8 mouse cellular contexts compared by ENCODE assay signal in the genomic region with DNA sequence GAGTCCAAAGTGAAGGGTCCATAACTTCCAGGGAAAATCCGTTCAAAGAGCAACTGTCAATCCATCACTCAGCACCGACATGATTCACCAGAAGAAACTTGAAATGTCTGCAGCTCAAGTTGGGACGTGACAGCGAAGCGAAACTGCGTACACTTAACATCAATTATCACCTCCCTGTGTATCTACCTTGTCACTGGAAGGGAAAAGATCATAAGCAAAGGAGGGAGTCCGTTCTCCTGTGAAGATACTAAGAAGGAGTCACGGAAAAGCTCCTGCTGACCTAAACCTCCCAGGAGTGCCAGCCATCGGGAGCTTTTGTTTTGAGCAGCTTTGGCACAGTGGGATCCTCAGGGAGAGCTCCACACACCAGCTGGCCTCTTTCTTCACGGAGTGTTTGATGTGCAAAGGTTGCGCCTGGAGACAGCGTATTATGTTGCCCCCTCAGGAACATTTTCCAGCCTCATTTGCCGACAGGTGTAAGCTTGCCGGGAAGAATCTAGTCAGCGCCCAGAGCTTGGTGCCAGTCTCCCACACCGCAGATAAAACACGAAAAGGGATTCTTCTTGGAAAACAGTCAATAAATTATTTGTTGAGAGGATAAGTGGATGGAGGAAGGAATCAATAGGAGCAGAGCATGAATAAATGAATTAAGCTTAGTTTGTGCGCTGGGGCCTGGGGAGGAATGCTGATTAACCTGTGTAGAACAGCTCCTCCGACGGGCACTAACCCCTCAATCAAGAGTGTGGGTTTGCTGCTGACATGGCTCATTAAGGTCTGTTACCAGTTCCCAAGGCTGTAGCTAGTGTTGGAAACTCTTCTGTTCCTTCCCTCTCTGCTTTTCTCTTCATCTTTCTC.
DNase-seq lines count a peak whose midpoint lies in the region; ATAC-seq and TF ChIP-seq lines count a peak whose summit lies in the region.

No protein-coding gene starts in this region.

- no peak for TF ChIP-seq CTCF in kidney, adult 2 months (conservative IDR thresholded peaks at IDR 0.05; ENCODE audit: insufficient read depth, insufficient read length, low read depth, low read length)

- no peak overlapping the region for H3K9ac ChIP-seq in kidney, embryonic 16.5 days (replicated peaks; ENCODE audit: low read length)
- peak overlapping the region; percentile 50 for H3K9ac ChIP-seq in hindbrain, embryonic 16.5 days (ENCODE audit: low read depth, low read length)
- no peak overlapping the region for H3K9ac ChIP-seq in neural tube, embryonic 11.5 days (ENCODE audit: low read length)

- H3K9me3 ChIP-seq in kidney, embryonic 16.5 days (ENCODE audit: low read length): no peaks in the 10 kb centered on the region
- peaks cover 2% of the 10 kb centered on the region; the same call in 1 of the 2 replicates for H3K9me3 ChIP-seq in hindbrain, embryonic 16.5 days (ENCODE audit: control insufficient read depth, low read length)
- no peaks in the 10 kb centered on the region for H3K9me3 ChIP-seq in neural tube, embryonic 11.5 days (ENCODE audit: control insufficient read depth, low read length)

- no peak for ATAC-seq in kidney, embryonic 16.5 days (ENCODE audit: low FRiP score, low TSS enrichment)
- ATAC-seq in hindbrain, embryonic 16.5 days: peak; percentile 79
- ATAC-seq in neural tube, embryonic 11.5 days (ENCODE audit: insufficient read depth, low FRiP score, low TSS enrichment): peak; percentile 77

- DNase-seq in kidney, adult 2 months: no peak
- DNase-seq in embryo, embryonic 10 days (ENCODE audit: low spot score): peak; percentile 33
- peak; percentile 42 for DNase-seq in neural tube, embryonic 11.5 days (ENCODE audit: low spot score)
- no peak for DNase-seq in urinary bladder, adult 2 months (ENCODE audit: low spot score)
- DNase-seq in frontal cortex, postnatal 14 days (ENCODE audit: low spot score in 2 of 2): no peak
- DNase-seq in spleen, adult 12 weeks (ENCODE audit: low spot score): no peak

- H3K4me3 ChIP-seq in kidney, embryonic 16.5 days (ENCODE audit: low read length): peak overlapping the region; percentile 27
- no peak overlapping the region for H3K4me3 ChIP-seq in kidney, adult 2 months (ENCODE audit: insufficient read depth, low read depth, low read length)
- peak overlapping the region; percentile 31 for H3K4me3 ChIP-seq in hindbrain, embryonic 16.5 days (ENCODE audit: low read length)
- H3K4me3 ChIP-seq in neural tube, embryonic 11.5 days (ENCODE audit: low read depth, low read length): 0 out of 2 replicates have a peak overlapping the region, but pooled peaks have one; percentile 11

- peak overlapping the region; percentile 46 for H3K4me2 ChIP-seq in kidney, embryonic 16.5 days (replicated peaks; ENCODE audit: low read depth, low read length)
- H3K4me2 ChIP-seq in hindbrain, embryonic 16.5 days (ENCODE audit: low read length): peak overlapping the region; percentile 60
- H3K4me2 ChIP-seq in neural tube, embryonic 11.5 days (ENCODE audit: low read depth): peak overlapping the region; percentile 38

- no peak for TF ChIP-seq POLR2A in kidney, adult 2 months (IDR thresholded peaks at IDR 0.05; ENCODE audit: low read depth, low read length)

- no peak overlapping the region for H3K27ac ChIP-seq in kidney, embryonic 16.5 days (ENCODE audit: low read length)
- no peak overlapping the region for H3K27ac ChIP-seq in kidney, adult 2 months (ENCODE audit: insufficient read depth, low read depth, low read length)
- H3K27ac ChIP-seq in hindbrain, embryonic 16.5 days (ENCODE audit: low read depth, low read length): no peak overlapping the region
- H3K27ac ChIP-seq in neural tube, embryonic 11.5 days (ENCODE audit: low read depth, low read length): no peak overlapping the region

- no peaks in the 10 kb centered on the region for H3K27me3 ChIP-seq in kidney, embryonic 16.5 days (ENCODE audit: insufficient read depth, low read length)
- no peaks in the 10 kb centered on the region; the same call in 1 of the 2 replicates for H3K27me3 ChIP-seq in kidney, adult 2 months (replicated peaks; ENCODE audit: control insufficient read depth, insufficient read depth, low read length)
- H3K27me3 ChIP-seq in hindbrain, embryonic 16.5 days (replicated peaks; ENCODE audit: control insufficient read depth, insufficient read depth, low read length): no peaks in the 10 kb centered on the region
- no peaks in the 10 kb centered on the region for H3K27me3 ChIP-seq in neural tube, embryonic 11.5 days (ENCODE audit: control insufficient read depth, insufficient read depth, low read length)

- WGBS in kidney, embryonic 16.5 days: 6% methylated on average over 20 of the region's 20 CpGs
- WGBS in kidney, adult 2 months: 22% methylated on average over 20 of the region's 20 CpGs
- 3% methylated on average over 20 of the region's 20 CpGs for WGBS in hindbrain, embryonic 16.5 days
- WGBS in neural tube, embryonic 11.5 days: 4% methylated on average over 20 of the region's 20 CpGs

- 0 out of 2 replicates have a peak, but pooled peaks cover 7% of the 10 kb centered on the region for H3K4me1 ChIP-seq in kidney, embryonic 16.5 days (ENCODE audit: insufficient read depth, low read length)
- no peaks in the 10 kb centered on the region for H3K4me1 ChIP-seq in kidney, adult 2 months (ENCODE audit: control insufficient read depth, insufficient read depth, low read length)
- H3K4me1 ChIP-seq in hindbrain, embryonic 16.5 days (ENCODE audit: control insufficient read depth, insufficient read depth, low read depth, low read length): peaks cover 6% of the 10 kb centered on the region
- no peaks in the 10 kb centered on the region for H3K4me1 ChIP-seq in neural tube, embryonic 11.5 days (ENCODE audit: control insufficient read depth, insufficient read depth, low read length)

- H3K36me3 ChIP-seq in kidney, embryonic 16.5 days (ENCODE audit: insufficient read depth, low read length): no peaks in the 10 kb centered on the region
- H3K36me3 ChIP-seq in kidney, adult 2 months (ENCODE audit: control insufficient read depth, insufficient read depth, low read length): no peaks in the 10 kb centered on the region
- no peaks in the 10 kb centered on the region for H3K36me3 ChIP-seq in hindbrain, embryonic 16.5 days (ENCODE audit: control insufficient read depth, insufficient read depth, low read length)
- no peaks in the 10 kb centered on the region for H3K36me3 ChIP-seq in neural tube, embryonic 11.5 days (ENCODE audit: control insufficient read depth, insufficient read depth, low read length)

Comparison
In these comparisons a context has a peak if more than half of its experiments do, and no peak if none do; other contexts are left out.
1. DNase-seq: peak in embryo, embryonic 10 days (single experiment) and neural tube, embryonic 11.5 days (single experiment); none in kidney, adult 2 months (single experiment), urinary bladder, adult 2 months (single experiment), frontal cortex, postnatal 14 days (0 of 2) and spleen, adult 12 weeks (single experiment).
2. Peak in every context shown above with its lines, with median percentiles within 50 percentile points of each other: H3K4me2 ChIP-seq.